Mouse (Mus musculus): Measurements from ENCODE around the gene Tacc2. TPM values are rescaled to one million over a fixed set of nuclear protein-coding genes. Genes with fewer than 3 reads are reported as not detected.

Tacc2 gene
- polyA plus RNA-seq, 1 experiment from 2014 or later: 23.9 TPM

GRCm38 (mm10) chr7:130734195-130734787, 157.1 kb downstream of the Tacc2 start:
- no peak overlapping the region for H3K4me3 ChIP-seq (replicated peaks; ENCODE audit: low read length)
- H3K4me2 ChIP-seq (ENCODE audit: low read depth, low read length): no peak overlapping the region
- H3K27me3 ChIP-seq (ENCODE audit: control insufficient read depth, insufficient read depth, low read length): no peaks in the 10 kb centered on the region
- no peak overlapping the region for H3K27ac ChIP-seq (ENCODE audit: low read length)
- H3K4me1 ChIP-seq (ENCODE audit: control insufficient read depth, insufficient read depth, low read length): no peaks in the 10 kb centered on the region
- H3K9ac ChIP-seq (ENCODE audit: low read length): no peak overlapping the region
- no peaks in the 10 kb centered on the region for H3K9me3 ChIP-seq (replicated peaks; ENCODE audit: control insufficient read depth, low read length)
- 93% methylated on average over 2 of the region's 2 CpGs for WGBS
- H3K36me3 ChIP-seq (ENCODE audit: control insufficient read depth, insufficient read depth, low read length): peaks cover 8% of the 10 kb centered on the region
- no peak for ATAC-seq (ENCODE audit: insufficient read depth, low FRiP score)

GRCm38 (mm10) chr7:130741099-130741498, 163.9 kb downstream of the Tacc2 start:
- H3K36me3 ChIP-seq (ENCODE audit: control insufficient read depth, insufficient read depth, low read length): 0 out of 2 replicates have a peak, but pooled peaks cover 11% of the 10 kb centered on the region

GRCm38 (mm10) chr7:130743239-130744025, 166.2 kb downstream of the Tacc2 start:
- ATAC-seq (ENCODE audit: insufficient read depth, low FRiP score): no peak
- H3K9ac ChIP-seq (ENCODE audit: low read length): no peak overlapping the region
- H3K4me2 ChIP-seq (ENCODE audit: low read depth, low read length): no peak overlapping the region
- H3K4me1 ChIP-seq (ENCODE audit: control insufficient read depth, insufficient read depth, low read length): 0 out of 2 replicates have a peak, but pooled peaks cover 5% of the 10 kb centered on the region
- H3K9me3 ChIP-seq (replicated peaks; ENCODE audit: control insufficient read depth, low read length): no peaks in the 10 kb centered on the region
- no peak overlapping the region for H3K4me3 ChIP-seq (replicated peaks; ENCODE audit: low read length)
- no peaks in the 10 kb centered on the region for H3K27me3 ChIP-seq (ENCODE audit: control insufficient read depth, insufficient read depth, low read length)
- H3K27ac ChIP-seq (ENCODE audit: low read length): no peak overlapping the region
- WGBS: 82% methylated on average over 9 of the region's 9 CpGs
- 0 out of 2 replicates have a peak, but pooled peaks cover 11% of the 10 kb centered on the region for H3K36me3 ChIP-seq (ENCODE audit: control insufficient read depth, insufficient read depth, low read length)

More at GRCm38 (mm10) chr7:130741099-130741498, 163.9 kb downstream of the Tacc2 start:
- Histone ChIP-seq H3K27me3 (ENCODE audit: control insufficient read depth, insufficient read depth, low read length) (no peaks in the 10 kb centered on the region), H3K4me2 (ENCODE audit: low read depth, low read length) (no peak overlapping the region), H3K9ac (ENCODE audit: low read length) (no peak overlapping the region), H3K4me3 (replicated peaks; ENCODE audit: low read length) (no peak overlapping the region), H3K4me1 (ENCODE audit: control insufficient read depth, insufficient read depth, low read length) (0 out of 2 replicates have a peak, but pooled peaks cover 5% of the 10 kb centered on the region), H3K9me3 (replicated peaks; ENCODE audit: control insufficient read depth, low read length) (no peaks in the 10 kb centered on the region), H3K27ac (ENCODE audit: low read length) (no peak overlapping the region)
- ATAC-seq (ENCODE audit: insufficient read depth, low FRiP score): no peak
- 80% methylated on average over 4 of the region's 4 CpGs for WGBS

DNA sequence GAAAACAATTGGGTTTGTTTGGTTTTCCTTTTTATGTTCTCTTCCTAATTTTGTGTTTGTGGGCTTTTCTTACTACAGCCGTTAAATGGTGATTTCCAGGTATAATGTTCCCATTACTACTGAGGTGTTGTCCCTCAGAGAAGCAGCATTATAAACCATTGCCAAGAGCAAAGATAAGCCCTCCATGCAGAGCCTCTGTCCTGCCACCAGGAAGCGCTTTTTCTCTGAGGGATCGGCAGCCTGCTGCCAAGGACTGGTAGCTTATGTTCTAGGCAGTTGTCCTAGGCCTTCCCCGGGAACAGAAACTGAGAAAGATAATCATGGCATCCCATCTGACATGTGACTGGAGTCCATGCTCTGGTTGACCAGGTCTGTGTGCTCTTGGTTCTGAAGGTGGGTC, 171.9 kb downstream of the Tacc2 start:
- H3K4me2 ChIP-seq (ENCODE audit: low read depth, low read length): no peak overlapping the region
- no peaks in the 10 kb centered on the region for H3K9me3 ChIP-seq (replicated peaks; ENCODE audit: control insufficient read depth, low read length)
- no peak overlapping the region for H3K4me3 ChIP-seq (replicated peaks; ENCODE audit: low read length)
- no peak overlapping the region for H3K9ac ChIP-seq (ENCODE audit: low read length)
- H3K36me3 ChIP-seq (ENCODE audit: control insufficient read depth, insufficient read depth, low read length): 0 out of 2 replicates have a peak, but pooled peaks cover 6% of the 10 kb centered on the region
- H3K27me3 ChIP-seq (ENCODE audit: control insufficient read depth, insufficient read depth, low read length): no peaks in the 10 kb centered on the region
- no peak overlapping the region for H3K27ac ChIP-seq (ENCODE audit: low read length)
- WGBS: 93% methylated on average over 4 of the region's 4 CpGs
- H3K4me1 ChIP-seq (ENCODE audit: control insufficient read depth, insufficient read depth, low read length): peaks cover 7% of the 10 kb centered on the region; the same call in 1 of the 2 replicates
- ATAC-seq (ENCODE audit: insufficient read depth, low FRiP score): no peak

DNA sequence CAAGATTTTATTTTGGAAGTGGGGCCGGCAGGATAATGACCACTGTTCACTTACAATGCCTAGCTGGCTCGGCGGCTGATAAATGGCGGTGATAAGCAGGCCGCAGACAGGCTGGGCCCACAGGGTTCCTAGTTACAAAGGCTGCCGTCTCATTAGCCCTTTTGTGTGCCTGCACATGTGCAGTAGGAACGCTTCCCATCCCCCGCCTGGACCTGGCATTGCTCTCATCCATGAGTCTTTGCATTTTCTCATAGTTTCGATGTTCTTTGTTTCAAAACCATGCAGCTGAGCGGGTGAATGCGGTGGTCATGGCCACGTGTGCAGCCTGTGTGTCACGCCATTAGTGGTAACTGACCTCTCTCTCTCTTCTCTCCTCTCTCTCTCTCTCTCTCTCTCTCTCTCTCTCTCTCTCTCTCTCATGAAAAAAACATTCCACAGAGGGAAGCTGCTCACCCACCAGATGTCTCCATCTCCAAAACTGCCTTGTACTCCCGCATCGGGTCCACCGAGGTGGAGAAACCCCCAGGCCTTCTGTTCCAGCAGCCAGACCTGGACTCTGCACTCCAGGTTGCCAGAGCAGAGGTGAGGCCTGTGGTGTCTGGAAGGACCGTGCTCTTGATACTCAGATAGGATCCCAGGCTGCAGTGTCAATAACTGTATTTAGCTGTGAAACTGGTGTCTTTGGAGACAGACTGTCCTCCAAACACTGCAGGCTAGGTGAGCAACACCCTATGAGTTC, 173.7 kb downstream of the Tacc2 start:
- Histone ChIP-seq H3K9me3 (replicated peaks; ENCODE audit: control insufficient read depth, low read length) (no peaks in the 10 kb centered on the region), H3K36me3 (ENCODE audit: control insufficient read depth, insufficient read depth, low read length) (0 out of 2 replicates have a peak, but pooled peaks cover 6% of the 10 kb centered on the region)
- ATAC-seq (ENCODE audit: insufficient read depth, low FRiP score): no peak

DNA sequence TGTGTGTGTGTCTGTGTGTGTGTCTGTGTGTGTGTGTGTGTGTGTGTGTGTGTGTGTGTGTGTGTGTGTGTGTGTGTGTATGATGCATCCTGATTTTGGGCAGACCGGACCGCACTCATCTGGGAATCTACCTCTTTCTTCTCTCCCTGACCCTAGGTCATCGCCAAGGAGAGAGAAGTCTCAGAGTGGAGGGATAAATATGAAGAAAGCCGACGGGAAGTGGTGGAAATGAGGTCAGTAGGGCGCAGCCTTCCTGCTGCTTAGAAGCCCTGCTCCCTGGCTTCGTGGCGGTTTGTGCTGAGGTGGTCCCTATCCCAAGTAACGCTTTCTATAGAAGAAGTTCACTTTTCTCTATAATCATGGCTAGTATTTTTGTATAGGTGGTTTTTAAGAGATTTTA, 174.4 kb downstream of the Tacc2 start:
- WGBS: 77% methylated on average over 9 of the region's 9 CpGs
- Histone ChIP-seq H3K9me3 (replicated peaks; ENCODE audit: control insufficient read depth, low read length) (no peaks in the 10 kb centered on the region), H3K4me1 (ENCODE audit: control insufficient read depth, insufficient read depth, low read length) (peaks cover 2% of the 10 kb centered on the region; the same call in 1 of the 2 replicates), H3K36me3 (ENCODE audit: control insufficient read depth, insufficient read depth, low read length) (0 out of 2 replicates have a peak, but pooled peaks cover 6% of the 10 kb centered on the region), H3K9ac (ENCODE audit: low read length) (no peak overlapping the region), H3K4me2 (ENCODE audit: low read depth, low read length) (no peak overlapping the region), H3K4me3 (replicated peaks; ENCODE audit: low read length) (no peak overlapping the region), H3K27ac (ENCODE audit: low read length) (no peak overlapping the region), H3K27me3 (ENCODE audit: control insufficient read depth, insufficient read depth, low read length) (no peaks in the 10 kb centered on the region)
- no peak for ATAC-seq (ENCODE audit: insufficient read depth, low FRiP score)

More for the DNA sequence above, 173.7 kb downstream of the Tacc2 start:
- H3K27me3 ChIP-seq (ENCODE audit: control insufficient read depth, insufficient read depth, low read length): no peaks in the 10 kb centered on the region
- H3K4me2 ChIP-seq (ENCODE audit: low read depth, low read length): no peak overlapping the region
- peaks cover 2% of the 10 kb centered on the region; the same call in 1 of the 2 replicates for H3K4me1 ChIP-seq (ENCODE audit: control insufficient read depth, insufficient read depth, low read length)
- no peak overlapping the region for H3K9ac ChIP-seq (ENCODE audit: low read length)
- H3K27ac ChIP-seq (ENCODE audit: low read length): no peak overlapping the region
- no peak overlapping the region for H3K4me3 ChIP-seq (replicated peaks; ENCODE audit: low read length)
- 49% methylated on average over 17 of the region's 17 CpGs for WGBS

GRCm38 (mm10) chr7:130754790-130755189, 177.6 kb downstream of the Tacc2 start:
- no peaks in the 10 kb centered on the region for H3K9me3 ChIP-seq (replicated peaks; ENCODE audit: control insufficient read depth, low read length)
- 0 out of 2 replicates have a peak, but pooled peaks have one; percentile 42 for ATAC-seq (ENCODE audit: insufficient read depth, low FRiP score)
- peaks cover 6% of the 10 kb centered on the region; the same call in 1 of the 2 replicates for H3K36me3 ChIP-seq (ENCODE audit: control insufficient read depth, insufficient read depth, low read length)
- no peaks in the 10 kb centered on the region for H3K27me3 ChIP-seq (ENCODE audit: control insufficient read depth, insufficient read depth, low read length)
- 85% methylated on average over 2 of the region's 2 CpGs for WGBS
- H3K4me3 ChIP-seq (replicated peaks; ENCODE audit: low read length): no peak overlapping the region
- H3K9ac ChIP-seq (ENCODE audit: low read length): no peak overlapping the region
- peaks cover 2% of the 10 kb centered on the region; the same call in 1 of the 2 replicates for H3K4me1 ChIP-seq (ENCODE audit: control insufficient read depth, insufficient read depth, low read length)
- no peak overlapping the region for H3K27ac ChIP-seq (ENCODE audit: low read length)
- H3K4me2 ChIP-seq (ENCODE audit: low read depth, low read length): no peak overlapping the region

DNA sequence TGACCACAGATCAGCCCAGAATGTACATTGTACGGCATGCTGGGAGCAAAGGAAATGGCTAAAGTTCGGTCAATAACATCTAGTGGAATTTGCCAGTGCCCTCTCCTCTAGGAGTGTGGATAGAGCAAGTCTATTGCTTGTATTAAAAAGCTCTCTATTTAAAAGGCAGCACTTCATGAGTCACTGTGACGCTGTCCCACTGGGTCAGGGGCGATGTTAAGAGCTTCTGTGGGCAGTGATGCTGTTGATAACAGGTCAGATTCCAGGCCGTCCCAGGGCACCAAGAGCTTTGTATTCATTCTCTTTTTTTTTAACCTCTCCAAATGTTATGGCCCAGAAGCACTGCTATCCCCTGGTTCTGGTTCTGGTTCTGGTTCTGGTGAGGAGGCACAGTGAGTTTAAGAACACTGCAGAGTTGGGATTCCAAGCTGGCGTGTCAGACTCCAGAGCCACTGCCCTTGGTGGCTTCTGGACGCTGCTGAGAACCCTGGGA, 179.2 kb downstream of the Tacc2 start:
- H3K4me3 ChIP-seq (replicated peaks; ENCODE audit: low read length): no peak overlapping the region
- H3K4me2 ChIP-seq (ENCODE audit: low read depth, low read length): no peak overlapping the region
- no peaks in the 10 kb centered on the region for H3K27me3 ChIP-seq (ENCODE audit: control insufficient read depth, insufficient read depth, low read length)
- H3K9ac ChIP-seq (ENCODE audit: low read length): no peak overlapping the region
- peaks cover 6% of the 10 kb centered on the region; the same call in 1 of the 2 replicates for H3K36me3 ChIP-seq (ENCODE audit: control insufficient read depth, insufficient read depth, low read length)
- peak overlapping the region; percentile 52; the same call in 1 of the 2 replicates for H3K27ac ChIP-seq (ENCODE audit: low read length)
- WGBS: 76% methylated on average over 7 of the region's 7 CpGs
- peaks cover 2% of the 10 kb centered on the region; the same call in 1 of the 2 replicates for H3K4me1 ChIP-seq (ENCODE audit: control insufficient read depth, insufficient read depth, low read length)
- no peak for ATAC-seq (ENCODE audit: insufficient read depth, low FRiP score)
- no peaks in the 10 kb centered on the region for H3K9me3 ChIP-seq (replicated peaks; ENCODE audit: control insufficient read depth, low read length)

Data from stomach, embryonic 16.5 days (tissue).